Mouse (Mus musculus): ENCODE measurements around the gene Wdfy2.

DNA sequence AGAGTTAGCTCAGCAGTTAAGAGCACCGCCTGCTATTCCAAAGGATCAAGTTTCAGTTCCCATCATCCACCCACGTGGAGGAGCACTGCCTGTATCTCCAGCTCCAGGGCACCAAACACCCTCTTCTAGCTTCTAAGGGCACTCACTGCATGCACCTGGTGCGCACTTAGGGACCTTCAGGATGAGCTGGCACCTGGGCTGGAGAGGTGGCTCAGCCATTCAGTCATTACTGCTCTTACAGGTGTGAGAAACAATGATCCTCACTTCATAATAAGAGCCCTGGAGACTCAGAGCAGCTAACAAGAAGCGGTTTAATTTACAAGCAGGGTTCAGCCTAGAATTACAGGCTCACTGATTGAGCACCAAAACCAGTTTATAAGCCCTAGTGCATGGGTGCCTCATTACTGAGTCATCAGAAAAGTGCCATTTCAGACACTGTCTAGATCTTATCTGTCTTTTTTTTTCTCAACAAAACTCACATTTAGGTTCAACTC lies 38.8 kb upstream of the Wdfy2 start:
- TF ChIP-seq POLR2A (IDR thresholded peaks at IDR 0.05; ENCODE audit: low read depth, low read length) (no peak), CTCF (IDR thresholded peaks at IDR 0.05; ENCODE audit: extremely low read depth, insufficient read depth, insufficient read length, insufficient replicate concordance) (no peak)

Data from spleen, adult 2 months (tissue).